Mouse (Mus musculus) embryonic facial prominence, embryonic 11.5 days (tissue): Measurements from ENCODE around the gene Rspry1. TPM values are rescaled to one million over a fixed set of nuclear protein-coding genes. Genes with fewer than 3 reads are reported as not detected.

Experiments used
- ATAC-seq: fragments of 200-750 bp; cut with Nextera tagmentation; replicated peaks from 2 replicates; pipeline ENCODE4 v1.8.0; 2017; ENCODE audit warnings: low read depth; ENCODE audit not compliant: insufficient number of reproducible peaks, low FRiP score, low TSS enrichment
- DNase-seq: peaks from one replicate; pipeline ENCODE4 v3.0.0-alpha.2; 2015; ENCODE audit warnings: low spot score
- H3K27ac ChIP-seq: fragments of 300-500 bp; sonication (generic); replicated peaks from 2 replicates; pipeline ENCODE4 v1.5.1; 2014; ENCODE audit warnings: mild to moderate bottlenecking, low read depth, low read length, control low read depth
- H3K27me3 ChIP-seq: fragments of 300-500 bp; sonication (generic); 2 replicates; pipeline ENCODE4 v1.6.1; 2014; ENCODE audit warnings: mild to moderate bottlenecking, low read length, moderate library complexity, mixed read lengths; ENCODE audit not compliant: control insufficient read depth, insufficient read depth
- H3K36me3 ChIP-seq: fragments of 300-500 bp; sonication (generic); replicated peaks from 2 replicates; pipeline ENCODE4 v1.6.1; 2014; ENCODE audit warnings: low read depth, mild to moderate bottlenecking, low read length, moderate library complexity, mixed read lengths; ENCODE audit not compliant: control insufficient read depth, insufficient read depth
- H3K4me1 ChIP-seq: fragments of 300-500 bp; sonication (generic); 2 replicates; pipeline ENCODE4 v1.6.1; 2014; ENCODE audit warnings: low read length, mixed read lengths; ENCODE audit not compliant: control insufficient read depth, insufficient read depth
- H3K4me2 ChIP-seq: fragments of 300-500 bp; sonication (generic); 2 replicates; pipeline ENCODE4 v1.6.1; 2014; ENCODE audit warnings: low read depth, mild to moderate bottlenecking, control low read depth, low read length, moderate library complexity
- H3K4me3 ChIP-seq: fragments of 300-500 bp; sonication (generic); 2 replicates; pipeline ENCODE4 v1.5.1; 2014; ENCODE audit warnings: low read depth, low read length, control low read depth
- H3K9ac ChIP-seq: fragments of 300-500 bp; sonication (generic); replicated peaks from 2 replicates; pipeline ENCODE4 v1.6.1; 2014; ENCODE audit warnings: mild to moderate bottlenecking, control low read depth, low read length
- H3K9me3 ChIP-seq: fragments of 300-500 bp; sonication (generic); replicated peaks from 2 replicates; pipeline ENCODE4 v1.6.1; 2016; ENCODE audit warnings: mild to moderate bottlenecking, low read length, inconsistent platforms, mixed read lengths; ENCODE audit not compliant: control insufficient read depth
- WGBS: fragments of 180-500 bp; shearing (Covaris S2); extraction: QIAGEN DNeasy Blood & Tissue Kit; methylation state at CpG from one replicate; pipeline ENCODE4 v1.1.7; 2014; 5-methylcytosine and 5-hydroxymethylcytosine counted together
- polyA plus RNA-seq: library from polyadenylated mRNA; unstranded; fragments of >200 nt; fragmentation: Nextera tagmentation; extraction: Ambion mirVana; gene quantifications from 2 replicates; pipeline ENCODE4 v1.2.1, GENCODE M21; 2014

Gene Rspry1
- polyA plus RNA-seq, 1 experiment from 2014 or later = 45.4 TPM

DNA sequence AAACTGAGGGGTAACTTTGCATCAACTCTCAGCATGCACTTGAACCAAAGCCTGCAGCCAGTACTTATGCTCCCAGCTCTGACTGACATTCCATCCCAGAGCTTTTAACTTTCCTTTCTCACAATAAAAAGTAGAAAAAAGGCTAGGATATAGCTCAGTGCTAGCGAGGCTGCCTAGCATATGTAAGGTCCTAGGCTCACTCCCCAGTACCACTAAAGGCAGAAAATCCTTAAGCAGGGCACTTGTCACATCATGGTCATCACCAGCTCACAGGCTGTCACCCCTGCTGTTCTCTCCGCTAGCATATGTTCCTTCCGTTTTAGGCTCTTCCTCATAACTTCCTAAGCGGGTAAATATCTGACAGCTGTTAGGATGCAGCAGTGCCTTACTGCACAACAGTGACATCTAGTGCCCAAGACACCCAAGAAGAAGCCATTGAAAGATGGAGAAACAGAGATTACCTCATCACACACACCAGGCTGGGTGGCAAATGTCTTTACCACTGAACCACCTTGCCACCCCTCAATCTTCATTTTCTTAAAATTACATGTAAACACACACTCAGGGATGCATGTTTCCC lies 17.4 kb upstream of the Rspry1 start:
- Histone ChIP-seq H3K4me1 (no peaks in the 10 kb centered on the region), H3K4me3 (no peak overlapping the region), H3K36me3 (no peaks in the 10 kb centered on the region; the same call in 1 of the 2 replicates), H3K9me3 (no peaks in the 10 kb centered on the region), H3K9ac (no peak overlapping the region), H3K27me3 (no peaks in the 10 kb centered on the region), H3K27ac (no peak overlapping the region), H3K4me2 (no peak overlapping the region)
- ATAC-seq = no peak
- peak; percentile 50 for DNase-seq
- WGBS = 65% methylated on average over 4 of the region's 4 CpGs

DNA sequence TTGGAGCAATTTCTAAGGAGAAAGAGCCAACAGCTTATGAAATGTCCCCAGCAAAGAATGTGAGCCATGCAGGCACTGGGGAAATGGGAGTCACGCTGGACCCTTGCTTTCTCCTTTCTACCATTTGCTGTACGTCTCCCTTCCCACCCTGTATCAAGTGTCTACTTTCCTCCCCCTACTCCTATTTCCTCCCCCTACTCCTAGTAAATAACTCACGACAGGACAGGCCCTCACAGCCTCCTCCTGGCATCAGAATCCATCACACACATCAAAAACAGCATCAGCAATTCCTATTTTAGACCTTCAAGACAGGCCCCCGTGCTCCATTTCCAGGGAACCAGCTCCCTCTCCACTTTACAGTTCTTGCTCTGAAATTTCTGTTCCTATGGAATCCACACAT lies 10.0 kb upstream of the Rspry1 start:
- DNase-seq (no peak), ATAC-seq (no peak)
- 59% methylated on average over 4 of the region's 4 CpGs for WGBS
- no peak overlapping the region for H3K27ac ChIP-seq
- no peaks in the 10 kb centered on the region for H3K4me1 ChIP-seq
- H3K4me2 ChIP-seq = no peak overlapping the region
- no peak overlapping the region for H3K9ac ChIP-seq
- no peaks in the 10 kb centered on the region for H3K9me3 ChIP-seq
- no peak overlapping the region for H3K4me3 ChIP-seq
- H3K27me3 ChIP-seq = no peaks in the 10 kb centered on the region
- no peaks in the 10 kb centered on the region for H3K36me3 ChIP-seq

DNA sequence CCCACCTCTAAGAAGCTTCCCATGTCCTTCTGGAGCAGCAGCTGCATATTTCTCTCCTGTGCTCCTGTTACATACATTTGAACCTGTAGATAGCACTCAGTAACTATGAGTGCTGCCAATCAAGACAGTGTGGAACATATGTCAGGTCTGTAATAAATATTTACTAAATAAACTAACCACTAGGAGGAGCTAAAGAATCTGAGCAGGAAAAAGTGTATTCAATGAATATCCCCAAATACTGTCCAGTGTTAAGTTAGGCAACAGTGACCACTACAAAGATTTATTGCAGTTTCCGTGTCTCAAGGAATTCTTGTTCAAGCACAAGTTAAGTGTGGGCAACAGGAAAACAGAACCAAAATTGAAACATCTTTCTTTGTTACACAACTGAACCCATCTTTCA lies 7.5 kb upstream of the Rspry1 start:
- Histone ChIP-seq H3K4me2 (no peak overlapping the region), H3K4me1 (no peaks in the 10 kb centered on the region), H3K27me3 (no peaks in the 10 kb centered on the region), H3K27ac (no peak overlapping the region), H3K9me3 (no peaks in the 10 kb centered on the region), H3K36me3 (no peaks in the 10 kb centered on the region), H3K9ac (no peak overlapping the region), H3K4me3 (no peak overlapping the region)
- 82% methylated on average over 1 of the region's 1 CpGs for WGBS
- ATAC-seq (no peak), DNase-seq (peak; percentile 30)

GRCm38 (mm10) chr8:94600478-94600877 lies 1.3 kb upstream of the Rspry1 start:
- ATAC-seq (no peak), DNase-seq (no peak)
- H3K4me2 ChIP-seq = peak overlapping the region; percentile 53
- H3K9me3 ChIP-seq = no peaks in the 10 kb centered on the region
- H3K4me3 ChIP-seq = peak overlapping the region; percentile 99
- H3K9ac ChIP-seq = peak overlapping the region; percentile 90
- no peak overlapping the region for H3K27ac ChIP-seq
- H3K4me1 ChIP-seq = no peaks in the 10 kb centered on the region
- H3K27me3 ChIP-seq = no peaks in the 10 kb centered on the region
- no peaks in the 10 kb centered on the region for H3K36me3 ChIP-seq
- WGBS = 30% methylated on average over 5 of the region's 5 CpGs

- peak; percentile 53; the same call in 1 of the 2 replicates for ATAC-seq
- H3K9me3 ChIP-seq = no peaks in the 10 kb centered on the region
- no peaks in the 10 kb centered on the region for H3K27me3 ChIP-seq
- H3K27ac ChIP-seq = peak overlapping the region; percentile 70
- no peaks in the 10 kb centered on the region for H3K4me1 ChIP-seq
- under 1% methylated on average over 51 of the region's 51 CpGs for WGBS
- H3K4me3 ChIP-seq = peak overlapping the region; percentile 99
- peak overlapping the region; percentile 90 for H3K9ac ChIP-seq
- H3K4me2 ChIP-seq = peak overlapping the region; percentile 53
- H3K36me3 ChIP-seq = no peaks in the 10 kb centered on the region
- no peak for DNase-seq
Measured at GRCm38 (mm10) chr8:94601034-94601606, 617 bp upstream of the Rspry1 start.

GRCm38 (mm10) chr8:94602471-94603131 lies 864 bp downstream of the Rspry1 start:
- no peaks in the 10 kb centered on the region for H3K27me3 ChIP-seq
- H3K9me3 ChIP-seq = no peaks in the 10 kb centered on the region
- under 1% methylated on average over 31 of the region's 31 CpGs for WGBS
- peak overlapping the region; percentile 92 for H3K9ac ChIP-seq
- DNase-seq (peak; percentile 32), ATAC-seq (no peak)
- H3K4me2 ChIP-seq = peak overlapping the region; percentile 62
- peak overlapping the region; percentile 99 for H3K4me3 ChIP-seq
- H3K27ac ChIP-seq = peak overlapping the region; percentile 67; the same call in 1 of the 2 replicates
- no peaks in the 10 kb centered on the region for H3K4me1 ChIP-seq
- no peaks in the 10 kb centered on the region for H3K36me3 ChIP-seq

GRCm38 (mm10) chr8:94604030-94604429 lies 2.3 kb downstream of the Rspry1 start:
- no peak for ATAC-seq
- Histone ChIP-seq H3K27ac (no peak overlapping the region), H3K27me3 (no peaks in the 10 kb centered on the region), H3K36me3 (no peaks in the 10 kb centered on the region), H3K9ac (no peak overlapping the region), H3K9me3 (no peaks in the 10 kb centered on the region), H3K4me2 (no peak overlapping the region), H3K4me3 (no peak overlapping the region), H3K4me1 (no peaks in the 10 kb centered on the region)
- WGBS = 87% methylated on average over 2 of the region's 2 CpGs
- no peak for DNase-seq

DNA sequence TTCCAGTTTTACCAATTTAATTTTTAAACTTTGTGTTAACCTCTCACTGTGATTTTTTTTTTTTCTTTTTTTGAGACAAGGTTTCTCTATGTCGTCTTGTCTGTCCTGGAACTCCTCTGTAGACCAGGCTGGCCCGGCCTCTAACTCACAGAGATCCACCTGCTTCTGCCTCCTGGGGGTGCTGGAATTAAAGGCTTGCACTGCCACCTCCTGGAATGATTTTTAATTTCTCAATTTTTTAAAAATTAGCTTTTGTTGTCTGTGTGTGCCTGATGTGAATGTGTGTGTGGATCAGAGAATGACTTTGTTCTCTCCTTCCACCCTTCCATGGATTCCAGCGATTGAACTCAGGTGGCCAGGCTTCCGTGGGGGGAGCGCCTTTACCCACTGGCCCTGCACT lies 5.3 kb downstream of the Rspry1 start:
- Histone ChIP-seq H3K9ac (no peak overlapping the region), H3K4me3 (no peak overlapping the region), H3K9me3 (no peaks in the 10 kb centered on the region), H3K4me1 (no peaks in the 10 kb centered on the region), H3K36me3 (no peaks in the 10 kb centered on the region), H3K27me3 (no peaks in the 10 kb centered on the region), H3K27ac (no peak overlapping the region), H3K4me2 (no peak overlapping the region)
- DNase-seq (no peak), ATAC-seq (no peak)
- 89% methylated on average over 5 of the region's 5 CpGs for WGBS
